Mouse (Mus musculus) thymus, postnatal 14 days (tissue): Measurements from ENCODE around the gene Wdr92.
"Not testable (repeated sequence)": the region's sequence is repeated elsewhere in the genome, so short reads cannot be mapped to it uniquely, and the experiment has no call there.

Source experiments
- DNase-seq: peaks from one replicate; pipeline ENCODE4 v3.0.0; 2021

The Wdr92 gene

GRCm38 (mm10) chr11:17211258-17212140 is 29.6 kb downstream of the Wdr92 start, which contains the start of gene Pno1:
Gene Pno1, minus strand, starts transcription at chr11:17211568.
- peak; percentile 95 for DNase-seq

GRCm38 (mm10) chr11:17212141-17212495 is 30.2 kb downstream of the Wdr92 start:
- no peak for DNase-seq

- DNase-seq = no peak
Observed at GRCm38 (mm10) chr11:17212903-17213509, 31.1 kb downstream of the Wdr92 start.

- no peak for DNase-seq
Observed at GRCm38 (mm10) chr11:17215475-17215874, 33.6 kb downstream of the Wdr92 start.

- DNase-seq = no peak
Observed at GRCm38 (mm10) chr11:17221126-17221525, 39.2 kb downstream of the Wdr92 start.

- DNase-seq = no peak
Observed at GRCm38 (mm10) chr11:17232792-17233191, 50.9 kb downstream of the Wdr92 start.

GRCm38 (mm10) chr11:17236449-17237037 is 54.6 kb downstream of the Wdr92 start:
- peak; percentile 57 for DNase-seq

- not testable (repeated sequence) for DNase-seq
Observed at GRCm38 (mm10) chr11:17238598-17238997, 56.7 kb downstream of the Wdr92 start.

- DNase-seq = no peak
Observed at GRCm38 (mm10) chr11:17248715-17249114, 66.8 kb downstream of the Wdr92 start.

GRCm38 (mm10) chr11:17256813-17257365 is 75.0 kb downstream of the Wdr92 start:
- DNase-seq = peak; percentile 33

- peak; percentile 95 for DNase-seq
Observed at GRCm38 (mm10) chr11:17257443-17257842, 75.5 kb downstream of the Wdr92 start, which contains the start of gene C1d. Gene C1d, plus strand, starts transcription at chr11:17257579.

GRCm38 (mm10) chr11:17257861-17258260 is 76.0 kb downstream of the Wdr92 start:
- no peak for DNase-seq

- DNase-seq = no peak
Observed at GRCm38 (mm10) chr11:17267176-17267575, 85.3 kb downstream of the Wdr92 start.

GRCm38 (mm10) chr11:17268801-17269200 is 86.9 kb downstream of the Wdr92 start:
- no peak for DNase-seq

GRCm38 (mm10) chr11:17279959-17280358 is 98.1 kb downstream of the Wdr92 start:
- peak; percentile 38 for DNase-seq
